Mouse (Mus musculus) kidney, adult 2 months (tissue): ENCODE results near the gene Trio.

Source experiments
- CTCF ChIP-seq: fragments of 200-500 bp; conservative IDR thresholded peaks from 2 replicates; pipeline ENCODE4 v1.5.1; 2011; ENCODE audit warnings: low read depth, mild to moderate bottlenecking, control low read depth, low read length, moderate library complexity, mixed read lengths; ENCODE audit not compliant: insufficient read depth, insufficient read length
- POLR2A ChIP-seq: fragments of 200-500 bp; IDR thresholded peaks from one replicate; pipeline ENCODE4 v1.6.1; 2011; ENCODE audit warnings: low read depth, low read length, control low read depth

- TF ChIP-seq CTCF (peak; percentile 59), POLR2A (no peak)
Observed at GRCm38 (mm10) chr15:27905341-27905740, 120.3 kb downstream of the Trio start.
